Mouse (Mus musculus) kidney, adult 2 months (tissue): ENCODE measurements at regions not wholly inside any gene's neighbourhood (a gene's known extent, or its start where the extent isn't known, plus 50 kb on each side); places are given as distances from the start of the nearest gene placed in this dataset.

Experiments used
- CTCF ChIP-seq: fragments of 200-500 bp; conservative IDR thresholded peaks from 2 replicates; pipeline ENCODE4 v1.5.1; 2011; ENCODE audit warnings: low read depth, mild to moderate bottlenecking, control low read depth, low read length, moderate library complexity, mixed read lengths; ENCODE audit not compliant: insufficient read depth, insufficient read length
- POLR2A ChIP-seq: fragments of 200-500 bp; IDR thresholded peaks from one replicate; pipeline ENCODE4 v1.6.1; 2011; ENCODE audit warnings: low read depth, low read length, control low read depth

DNA sequence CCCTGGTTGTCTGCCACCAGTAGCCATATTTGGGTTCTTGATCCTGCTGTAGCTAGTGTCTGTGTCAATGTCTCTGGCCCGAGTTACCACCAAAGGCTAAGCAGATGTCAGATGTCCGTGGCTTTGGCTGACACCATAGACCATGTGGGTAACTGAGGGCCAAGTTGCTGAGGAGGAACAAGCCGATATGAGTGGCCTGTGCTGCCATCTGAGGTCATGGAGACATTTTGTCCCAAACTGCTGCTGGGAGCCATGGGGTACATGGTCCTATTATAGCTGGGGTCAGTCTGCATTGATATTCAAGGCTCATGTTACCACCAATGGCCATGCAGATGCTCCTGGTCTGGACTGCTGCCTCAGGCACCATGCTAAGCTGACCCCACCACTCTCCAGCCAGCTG lies 276.3 kb upstream of the Zic4 start:
- no peak for TF ChIP-seq CTCF
- no peak for TF ChIP-seq POLR2A
